Mouse (Mus musculus) bone marrow, adult 2 months (tissue): ENCODE data around the gene Thra. TPM values are rescaled to one million over a fixed set of nuclear protein-coding genes. Genes with fewer than 3 reads are reported as not detected.

Experiments
- H3K27ac ChIP-seq: fragments of 200-500 bp; 2 replicates; pipeline ENCODE4 v1.5.1; 2012; ENCODE audit warnings: low read depth, mild to moderate bottlenecking, control low read depth, inconsistent platforms, low read length; ENCODE audit not compliant: control insufficient read depth, poor library complexity, insufficient read depth
- H3K4me1 ChIP-seq: fragments of 200-500 bp; 2 replicates; pipeline ENCODE4 v1.6.1; 2011; ENCODE audit warnings: low read length; ENCODE audit not compliant: control insufficient read depth, insufficient read depth
- H3K4me3 ChIP-seq: fragments of 200-500 bp; replicated peaks from 2 replicates; pipeline ENCODE3; 2011; ENCODE audit warnings: mild to moderate bottlenecking, low read depth, low read length, control low read depth; ENCODE audit not compliant: control insufficient read depth
- CTCF ChIP-seq: fragments of 200-500 bp; IDR thresholded peaks from 2 replicates; pipeline ENCODE4 v1.5.1; 2011; ENCODE audit warnings: low read length, control low read depth; ENCODE audit not compliant: control insufficient read depth, insufficient read depth
- POLR2A ChIP-seq: fragments of 200-500 bp; IDR thresholded peaks from 2 replicates; pipeline ENCODE4 v1.6.1; 2011; ENCODE audit warnings: low read depth, mild to moderate bottlenecking, control low read depth, low read length, borderline replicate concordance; ENCODE audit not compliant: control insufficient read depth
- WGBS: fragments of 180-500 bp; shearing (Covaris S2); methylation state at CpG from one replicate; pipeline ENCODE4 v1.1.7; 2018; 5-methylcytosine and 5-hydroxymethylcytosine counted together
- polyA plus RNA-seq: library from polyadenylated mRNA; stranded (reverse); fragments of >200 nt; gene quantifications from 2 replicates; pipeline ENCODE4 v1.2.4, GENCODE M21; 2011; ENCODE audit warnings: low replicate concordance; ENCODE audit not compliant: missing spikeins, insufficient read depth, insufficient read length

Gene Thra
- polyA plus RNA-seq, 1 experiment: 35.4 TPM

DNA sequence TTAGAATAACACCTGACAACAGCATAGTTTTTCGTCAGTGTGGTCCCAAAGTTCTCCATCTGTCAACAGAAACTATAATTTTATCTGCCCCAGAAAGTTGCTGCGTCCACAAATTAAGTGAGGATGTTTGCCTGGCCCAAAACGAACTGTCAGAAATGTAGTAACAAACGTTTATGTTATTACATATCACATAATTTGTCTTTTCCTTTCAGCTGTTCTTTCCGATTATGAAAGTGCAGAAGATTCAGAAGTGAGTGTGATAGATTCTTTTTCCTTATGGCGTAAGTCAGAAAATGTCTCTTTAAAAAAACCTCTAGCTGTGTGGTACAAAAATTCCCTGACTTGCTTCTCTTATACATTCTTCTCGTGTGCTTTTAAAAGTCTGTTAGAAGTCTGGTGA, 70.2 kb downstream of the Thra start:
- 64% methylated on average over 7 of the region's 7 CpGs for WGBS
- no peak for TF ChIP-seq CTCF
- TF ChIP-seq POLR2A: no peak
- Histone ChIP-seq H3K4me1 (no peaks in the 10 kb centered on the region), H3K4me3 (peak overlapping the region; percentile 80), H3K27ac (no peak overlapping the region)

GRCm38 (mm10) chr11:98816706-98817239, 76.3 kb downstream of the Thra start:
- no peak for TF ChIP-seq CTCF
- no peak for TF ChIP-seq POLR2A
- H3K27ac ChIP-seq: peak overlapping the region; percentile 78; the same call in 1 of the 2 replicates
- WGBS: 21% methylated on average over 1 of the region's 1 CpGs

More at GRCm38 (mm10) chr11:98816706-98817239, 76.3 kb downstream of the Thra start:
- Histone ChIP-seq H3K4me1 (peaks cover 1% of the 10 kb centered on the region; the same call in 1 of the 2 replicates), H3K4me3 (no peak overlapping the region)

Other genes starting within 250 kb of the Thra start
- 13.3 and 41.7 TPM in 2 replicates for gene Ikzf3, start 194.6 kb upstream of the Thra start, polyA plus RNA-seq
- gene Zpbp2, start 189.5 kb upstream of the Thra start, polyA plus RNA-seq: 2.2 and 6.5 TPM in 2 replicates
- 41.1 and 41.2 TPM in 2 replicates for gene Ormdl3, start 153.3 kb upstream of the Thra start, polyA plus RNA-seq
- not detected in 2 replicates for gene Lrrc3c, start 142.3 kb upstream of the Thra start, polyA plus RNA-seq
- gene Gm12355, start 115.0 kb upstream of the Thra start, polyA plus RNA-seq: 50.6 and 60.6 TPM in 2 replicates
- not detected in 2 replicates for gene Gsdma3, start 114.3 kb upstream of the Thra start, polyA plus RNA-seq
- not detected in 2 replicates for gene Gsdma2, start 93.9 kb upstream of the Thra start, polyA plus RNA-seq
- 0.55 and 0.70 TPM in 2 replicates for gene Gsdma, start 76.3 kb upstream of the Thra start, polyA plus RNA-seq
- 28.2 and 57.7 TPM in 2 replicates for gene Psmd3, start 58.1 kb upstream of the Thra start, polyA plus RNA-seq
- gene Csf3, start 39.4 kb upstream of the Thra start, polyA plus RNA-seq: not detected in 2 replicates
- 26.7 and 28.7 TPM in 2 replicates for gene Med24, start 11.2 kb upstream of the Thra start, polyA plus RNA-seq
- 2.4 and 4.8 TPM in 2 replicates for gene Nr1d1, start 34.7 kb downstream of the Thra start, polyA plus RNA-seq
- gene Msl1, start 54.9 kb downstream of the Thra start, polyA plus RNA-seq: 46.7 and 69.9 TPM in 2 replicates
- gene Casc3, start 64.3 kb downstream of the Thra start, polyA plus RNA-seq: 29.3 and 38.5 TPM in 2 replicates
- gene Rapgefl1, start 96.1 kb downstream of the Thra start, polyA plus RNA-seq: 1.5 and 6.8 TPM in 2 replicates
- gene Wipf2, start 123.0 kb downstream of the Thra start, polyA plus RNA-seq: 5.9 and 11.3 TPM in 2 replicates
- 50.4 and 53.9 TPM in 2 replicates for gene Cdc6, start 167.2 kb downstream of the Thra start, polyA plus RNA-seq
- 8.9 and 17.2 TPM in 2 replicates for gene Rara, start 187.2 kb downstream of the Thra start, polyA plus RNA-seq
- not detected in 2 replicates for gene Gjd3, start 242.4 kb downstream of the Thra start, polyA plus RNA-seq